Mouse (Mus musculus): ENCODE measurements around the gene Parp12. TPM values are rescaled to one million over a fixed set of nuclear protein-coding genes. Genes with fewer than 3 reads are reported as not detected.
A peak's percentile ranks its signal among the peaks of the same experiment; 100 is the strongest.

Gene Parp12
- 8.5 and 13.7 TPM in 2 replicates for total RNA-seq (2017)

GRCm38 (mm10) chr6:39117584-39118455, at the start of gene Parp12:
Gene Parp12, minus strand, starts transcription at chr6:39118349.
- ATAC-seq (replicated peaks; ENCODE audit: low read depth, poor library complexity, severe bottlenecking), result peak; percentile 77

DNA sequence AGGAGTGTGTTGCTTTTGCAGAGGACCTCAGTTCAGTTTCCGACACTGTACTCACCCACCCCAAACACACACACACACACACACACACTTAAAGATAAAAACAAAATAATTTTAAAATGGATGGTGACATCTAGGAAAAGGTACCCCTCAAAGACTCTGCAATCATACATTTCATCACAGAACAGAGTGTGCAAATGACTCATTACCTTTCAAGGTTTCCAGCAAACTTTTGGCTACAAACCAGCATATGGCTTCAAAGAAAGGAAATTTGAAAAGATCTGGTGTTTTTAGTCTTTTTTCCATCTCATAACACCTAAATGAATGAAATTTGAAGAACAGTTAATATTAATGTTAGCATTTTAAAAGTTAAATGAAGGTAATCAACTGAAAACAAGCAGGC, 46.7 kb upstream of the Parp12 start:
- ATAC-seq (replicated peaks; ENCODE audit: low read depth, poor library complexity, severe bottlenecking), result no peak

GRCm38 (mm10) chr6:39161975-39162374, 43.8 kb upstream of the Parp12 start:
- no peak for ATAC-seq (replicated peaks; ENCODE audit: low read depth, poor library complexity, severe bottlenecking)

- ATAC-seq (replicated peaks; ENCODE audit: low read depth, poor library complexity, severe bottlenecking), result no peak
These were observed 27.9 kb upstream of the Parp12 start for GRCm38 (mm10) chr6:39146041-39146440.

- ATAC-seq (replicated peaks; ENCODE audit: low read depth, poor library complexity, severe bottlenecking), result no peak
These were observed 14.4 kb upstream of the Parp12 start for GRCm38 (mm10) chr6:39132556-39132955.

DNA sequence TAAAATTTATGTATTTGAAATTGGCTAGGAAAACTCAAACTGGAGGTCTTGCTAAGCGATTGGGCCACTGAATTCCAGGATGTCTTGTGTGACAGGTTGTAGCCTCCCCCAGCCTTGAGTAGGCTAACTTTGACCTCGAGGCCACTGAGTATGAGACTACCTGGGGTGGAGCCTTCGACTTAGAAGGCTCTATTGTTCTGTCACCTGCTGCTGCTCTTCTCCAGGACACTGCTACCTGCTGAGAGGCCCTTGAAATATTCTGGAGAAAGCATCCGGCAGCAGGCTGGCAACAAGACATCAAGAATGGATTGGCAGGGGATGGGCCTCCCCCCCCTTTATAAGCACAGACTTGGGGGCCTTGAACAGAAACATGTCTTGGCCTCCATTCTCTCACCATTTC, 13.3 kb upstream of the Parp12 start:
- no peak for ATAC-seq (replicated peaks; ENCODE audit: low read depth, poor library complexity, severe bottlenecking)

DNA sequence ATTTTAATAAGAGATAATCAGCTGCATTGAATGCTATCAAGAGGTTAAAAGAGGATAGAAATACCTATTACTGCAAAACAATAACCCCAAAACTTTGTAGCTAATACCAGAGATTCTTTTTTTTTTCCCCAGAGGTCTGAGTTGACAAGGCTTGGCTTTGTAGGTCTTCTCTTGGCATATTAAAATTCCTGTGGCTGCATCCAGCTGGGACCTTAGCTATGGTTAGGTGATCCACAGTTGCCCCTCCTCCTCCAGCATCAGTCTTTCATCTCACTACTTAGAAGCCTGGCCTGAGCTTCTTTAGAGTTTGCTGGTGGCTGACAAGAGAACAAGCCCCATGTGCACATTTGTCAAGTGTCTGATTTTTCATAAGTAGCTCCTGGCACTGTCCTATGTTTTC, 6.6 kb upstream of the Parp12 start:
- no peak for ATAC-seq (replicated peaks; ENCODE audit: low read depth, poor library complexity, severe bottlenecking)

GRCm38 (mm10) chr6:39120685-39121084, 2.5 kb upstream of the Parp12 start:
- no peak for ATAC-seq (replicated peaks; ENCODE audit: low read depth, poor library complexity, severe bottlenecking)

- peak; percentile 20 for ATAC-seq (replicated peaks; ENCODE audit: low read depth, poor library complexity, severe bottlenecking)
These were observed 320 bp upstream of the Parp12 start for GRCm38 (mm10) chr6:39118456-39118881.

DNA sequence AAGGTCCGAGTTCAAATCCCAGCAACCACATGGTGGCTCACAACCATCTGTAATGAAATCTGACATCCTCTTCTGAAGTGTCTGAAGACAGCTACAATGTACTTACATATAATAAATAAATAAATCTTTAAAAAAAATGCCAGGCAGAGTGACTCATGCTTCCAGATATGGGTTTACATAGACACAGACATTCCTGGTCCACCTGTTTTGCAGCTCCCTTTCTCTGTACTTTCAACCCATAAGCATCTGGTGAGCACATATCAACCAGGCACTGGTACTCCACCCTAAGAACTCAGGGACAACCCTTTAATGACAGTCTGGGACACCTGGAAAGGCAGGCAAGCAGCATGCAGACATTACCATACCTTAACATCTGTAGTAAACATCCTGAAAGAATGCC, 2.7 kb downstream of the Parp12 start:
- ATAC-seq (replicated peaks; ENCODE audit: low read depth, poor library complexity, severe bottlenecking), result no peak

- ATAC-seq (replicated peaks; ENCODE audit: low read depth, poor library complexity, severe bottlenecking), result no peak
These were observed 5.0 kb downstream of the Parp12 start for GRCm38 (mm10) chr6:39113141-39113540.

DNA sequence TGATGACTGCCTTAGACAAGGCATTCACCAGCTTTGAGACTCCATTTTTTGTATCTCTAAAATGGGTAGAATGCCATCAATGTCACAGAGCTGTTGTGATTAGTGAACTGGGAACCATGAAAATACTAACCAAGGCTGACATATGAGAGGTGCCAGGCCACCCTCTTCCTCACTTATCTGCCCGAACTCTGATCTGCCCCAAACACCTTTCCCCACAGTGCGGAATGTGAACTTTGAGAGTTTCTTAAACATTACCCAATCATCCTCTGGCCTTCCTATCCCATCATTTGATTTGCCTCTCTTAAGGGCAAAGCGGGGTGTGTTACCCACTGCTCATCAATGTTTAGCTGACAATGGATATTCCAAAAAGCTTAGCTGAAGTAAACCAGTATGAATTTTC, 5.4 kb downstream of the Parp12 start:
- ATAC-seq (replicated peaks; ENCODE audit: low read depth, poor library complexity, severe bottlenecking), result no peak

- ATAC-seq (replicated peaks; ENCODE audit: low read depth, poor library complexity, severe bottlenecking), result peak; percentile 56; the same call in 1 of the 2 replicates
These were observed 11.3 kb downstream of the Parp12 start for GRCm38 (mm10) chr6:39106812-39107211.

DNA sequence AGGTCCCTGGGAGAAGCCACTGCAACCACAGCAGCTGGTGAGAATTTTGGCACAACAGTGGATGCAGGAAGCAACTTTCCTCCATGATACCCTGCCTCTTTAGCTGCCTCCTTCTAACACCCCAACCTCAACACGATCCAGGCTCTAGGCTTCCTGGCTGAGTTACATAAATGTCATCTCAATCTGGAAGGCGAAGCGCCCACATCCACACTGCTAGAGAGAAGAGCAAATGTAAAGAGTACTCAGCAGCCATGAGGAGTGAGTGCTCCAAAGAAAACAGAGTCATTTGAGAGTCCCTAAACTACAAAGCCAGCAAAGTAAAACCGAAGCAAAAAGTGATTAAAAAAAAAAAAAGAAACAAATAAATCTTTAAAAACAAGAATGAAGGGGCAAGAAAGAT, 13.5 kb downstream of the Parp12 start:
- ATAC-seq (replicated peaks; ENCODE audit: low read depth, poor library complexity, severe bottlenecking), result no peak

GRCm38 (mm10) chr6:39076498-39076897, 41.7 kb downstream of the Parp12 start:
- ATAC-seq (replicated peaks; ENCODE audit: low read depth, poor library complexity, severe bottlenecking), result no peak

- ATAC-seq (replicated peaks; ENCODE audit: low read depth, poor library complexity, severe bottlenecking), result no peak
These were observed 44.0 kb downstream of the Parp12 start for GRCm38 (mm10) chr6:39074186-39074585.

DNA sequence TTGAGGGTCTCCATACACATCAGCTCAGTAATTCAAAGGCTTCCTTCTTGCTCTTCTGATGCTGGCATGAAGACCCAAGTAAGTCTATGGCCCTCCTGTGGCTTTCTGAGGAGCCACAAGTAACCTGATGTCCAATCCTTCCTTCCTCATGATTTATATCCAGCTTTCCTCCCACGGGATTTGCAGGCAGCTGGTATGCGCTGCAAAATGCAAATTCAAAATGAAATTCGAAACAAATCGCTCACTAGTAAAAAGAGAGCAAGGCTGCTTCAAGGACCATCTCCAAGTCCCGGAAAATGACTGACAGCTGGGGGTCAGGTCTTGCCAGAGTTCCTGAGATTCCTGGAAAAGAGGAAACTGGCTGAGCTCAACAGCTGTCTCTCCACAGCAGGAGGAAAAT, 45.5 kb downstream of the Parp12 start:
- ATAC-seq (replicated peaks; ENCODE audit: low read depth, poor library complexity, severe bottlenecking), result no peak

DNA sequence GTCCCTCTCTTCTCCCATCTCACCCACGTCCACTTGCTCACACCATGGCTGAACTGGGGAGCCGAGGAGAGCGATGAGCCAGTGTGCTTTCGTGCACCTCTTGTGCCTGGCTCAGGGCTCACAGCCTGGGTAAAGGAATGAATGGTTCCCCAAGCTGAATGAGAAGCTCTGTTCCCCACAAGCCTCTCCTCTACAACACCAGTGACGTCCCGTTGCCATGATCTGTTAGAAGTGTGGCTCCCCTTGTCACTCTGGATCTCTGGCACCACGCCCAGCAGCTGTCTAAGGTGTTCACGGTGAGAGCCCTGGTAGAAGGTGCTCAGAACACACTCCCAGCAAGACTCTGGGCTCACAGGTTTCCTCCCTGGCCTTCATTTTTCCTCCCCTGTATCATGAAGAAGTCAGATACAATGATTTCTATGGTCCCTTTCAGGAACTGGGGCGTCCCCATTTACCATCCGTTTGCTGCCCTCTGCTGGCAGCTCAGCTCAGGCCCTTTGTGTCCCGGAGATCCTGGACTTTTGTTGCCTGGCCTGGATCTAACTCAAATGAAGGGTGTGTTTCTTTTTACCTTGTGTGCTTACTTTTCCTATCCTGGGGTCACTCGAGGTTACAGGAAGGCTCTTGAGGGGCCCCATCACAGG, 51.1 kb downstream of the Parp12 start:
- ATAC-seq (replicated peaks; ENCODE audit: low read depth, poor library complexity, severe bottlenecking), result peak; percentile 71

GRCm38 (mm10) chr6:39063541-39063940, 54.6 kb downstream of the Parp12 start:
- ATAC-seq (replicated peaks; ENCODE audit: low read depth, poor library complexity, severe bottlenecking), result peak; percentile 15; the same call in 1 of the 2 replicates

- ATAC-seq (replicated peaks; ENCODE audit: low read depth, poor library complexity, severe bottlenecking), result no peak
These were observed 57.0 kb downstream of the Parp12 start for GRCm38 (mm10) chr6:39061180-39061579.

All from common myeloid progenitor, adult 5-6 weeks (primary cell).